Mouse (Mus musculus): Measurements from ENCODE around the gene Iqsec1.

GRCm38 (mm10) chr6:91020810-91021209 is 32.3 kb upstream of the Iqsec1 start:
- no peak for TF ChIP-seq CTCF (IDR thresholded peaks at IDR 0.05; ENCODE audit: borderline replicate concordance, control insufficient read depth, extremely low read depth, insufficient read depth, low read length, poor library complexity)
- no peak for TF ChIP-seq POLR2A (IDR thresholded peaks at IDR 0.05; ENCODE audit: control insufficient read depth, extremely low read depth, insufficient read depth, low read length, poor library complexity)
